Mouse (Mus musculus): ENCODE measurements at regions not wholly inside any gene's neighbourhood (a gene's known extent, or its start where the extent isn't known, plus 50 kb on each side); places are given as distances from the start of the nearest gene placed in this dataset.

DNA sequence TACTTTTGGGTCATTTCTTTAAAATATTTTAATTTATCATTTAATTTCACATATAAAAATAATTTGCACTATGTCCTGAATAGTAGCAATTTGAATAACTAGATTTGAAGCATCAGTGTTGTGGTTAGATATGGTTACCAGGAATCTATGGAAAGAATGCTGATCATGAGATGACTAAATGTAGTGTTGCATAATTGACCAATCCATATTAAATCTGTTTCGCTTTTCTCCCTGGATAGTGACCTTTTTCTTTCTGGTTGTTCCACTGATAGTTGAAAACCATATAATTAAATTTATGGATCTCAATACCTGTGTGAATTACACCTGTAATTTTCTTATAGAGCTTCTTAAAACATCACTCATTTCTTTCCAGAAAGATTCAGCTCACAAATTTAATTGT is 1003.7 kb downstream of the Slc22a22 start:
- no peaks in the 10 kb centered on the region for H3K27me3 ChIP-seq (ENCODE audit: control insufficient read depth, insufficient read depth, low read length)
- no peaks in the 10 kb centered on the region for H3K9me3 ChIP-seq (ENCODE audit: control insufficient read depth, low read length)
- H3K4me2 ChIP-seq (replicated peaks; ENCODE audit: low read depth) = no peak overlapping the region
- no peak for ATAC-seq (ENCODE audit: low FRiP score, low TSS enrichment)
- no peaks in the 10 kb centered on the region for H3K4me1 ChIP-seq (replicated peaks; ENCODE audit: control insufficient read depth, insufficient read depth)
- H3K4me3 ChIP-seq (ENCODE audit: low read depth, low read length) = no peak overlapping the region
- H3K27ac ChIP-seq (replicated peaks) = no peak overlapping the region
- WGBS = 88% methylated on average over 1 of the region's 1 CpGs
- no peak for TF ChIP-seq EP300 (optimal IDR thresholded peaks at IDR 0.05)
- TF ChIP-seq CTCF (IDR thresholded peaks at IDR 0.05; ENCODE audit: low read depth) = no peak
- no peak overlapping the region for H3K9ac ChIP-seq (ENCODE audit: low read length)
- H3K36me3 ChIP-seq (ENCODE audit: control insufficient read depth, insufficient read depth, low read length) = no peaks in the 10 kb centered on the region
- no peak for DNase-seq (ENCODE audit: low spot score)

DNA sequence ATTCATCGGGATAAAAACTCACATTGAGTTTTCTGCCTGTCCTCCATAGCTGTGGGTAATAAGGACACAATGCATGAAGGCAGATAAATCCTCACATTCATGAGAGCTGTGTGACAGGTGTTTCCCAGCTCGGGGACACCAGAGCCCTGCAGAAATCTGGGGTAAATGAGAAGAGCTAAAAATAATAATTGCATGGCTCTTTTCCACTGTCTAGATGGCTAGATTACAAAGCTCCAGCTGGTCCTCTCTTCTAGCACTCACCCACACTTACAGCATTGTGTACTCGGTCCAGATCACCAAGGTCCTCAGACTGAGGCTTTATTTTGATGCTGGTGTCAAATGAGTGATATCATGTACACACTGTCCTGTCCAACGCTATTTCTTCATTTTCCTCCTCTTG is 1025.5 kb downstream of the Slc22a22 start:
- H3K9ac ChIP-seq (ENCODE audit: low read length) = no peak overlapping the region
- ATAC-seq (ENCODE audit: low FRiP score, low TSS enrichment) (no peak), DNase-seq (ENCODE audit: low spot score) (no peak)
- no peak overlapping the region for H3K27ac ChIP-seq (replicated peaks)
- no peak overlapping the region for H3K4me3 ChIP-seq (ENCODE audit: low read depth, low read length)
- no peaks in the 10 kb centered on the region for H3K9me3 ChIP-seq (ENCODE audit: control insufficient read depth, low read length)
- no peaks in the 10 kb centered on the region for H3K4me1 ChIP-seq (replicated peaks; ENCODE audit: control insufficient read depth, insufficient read depth)
- H3K27me3 ChIP-seq (ENCODE audit: control insufficient read depth, insufficient read depth, low read length) = no peaks in the 10 kb centered on the region
- no peak overlapping the region for H3K4me2 ChIP-seq (replicated peaks; ENCODE audit: low read depth)
- TF ChIP-seq EP300 (optimal IDR thresholded peaks at IDR 0.05) (no peak), CTCF (IDR thresholded peaks at IDR 0.05; ENCODE audit: low read depth) (no peak)
- no peaks in the 10 kb centered on the region for H3K36me3 ChIP-seq (ENCODE audit: control insufficient read depth, insufficient read depth, low read length)
- WGBS = 57% methylated on average over 4 of the region's 4 CpGs

DNA sequence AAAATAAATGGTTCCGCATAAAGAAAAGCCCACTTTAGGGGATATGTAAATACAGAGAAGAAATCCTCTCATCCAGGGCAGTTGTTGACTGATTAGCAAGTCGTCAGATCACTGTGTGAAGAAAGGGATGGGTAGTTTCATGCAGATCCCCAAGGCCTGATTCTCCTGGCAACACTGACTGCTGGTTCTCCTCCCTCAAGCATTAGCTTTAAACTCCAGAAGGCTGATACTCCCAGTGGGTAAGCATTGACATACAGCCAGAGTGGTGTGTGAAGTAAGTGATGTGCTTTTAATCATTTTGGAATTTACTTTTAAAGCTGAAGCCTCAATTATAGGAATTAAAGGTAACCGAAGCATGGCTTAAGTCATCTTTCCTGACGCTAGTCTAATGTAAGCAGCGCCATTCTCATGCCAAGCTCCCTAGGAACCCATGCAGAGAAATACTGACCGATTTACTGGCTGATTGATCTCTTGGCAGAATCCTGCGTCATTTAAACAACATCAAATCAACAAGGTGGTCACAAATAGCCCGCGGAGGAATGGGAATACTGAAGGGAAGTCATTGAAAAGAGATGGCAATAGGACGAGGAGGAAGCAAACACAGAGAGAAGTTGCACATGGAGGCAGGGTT is 1029.3 kb downstream of the Slc22a22 start:
- no peak overlapping the region for H3K27ac ChIP-seq (replicated peaks)
- no peaks in the 10 kb centered on the region for H3K4me1 ChIP-seq (replicated peaks; ENCODE audit: control insufficient read depth, insufficient read depth)
- H3K4me2 ChIP-seq (replicated peaks; ENCODE audit: low read depth) = no peak overlapping the region
- no peaks in the 10 kb centered on the region for H3K27me3 ChIP-seq (ENCODE audit: control insufficient read depth, insufficient read depth, low read length)
- DNase-seq (ENCODE audit: low spot score) = no peak
- no peak overlapping the region for H3K4me3 ChIP-seq (ENCODE audit: low read depth, low read length)
- 67% methylated on average over 10 of the region's 10 CpGs for WGBS
- no peaks in the 10 kb centered on the region for H3K36me3 ChIP-seq (ENCODE audit: control insufficient read depth, insufficient read depth, low read length)
- H3K9ac ChIP-seq (ENCODE audit: low read length) = no peak overlapping the region
- no peak for TF ChIP-seq EP300 (optimal IDR thresholded peaks at IDR 0.05)
- no peak for TF ChIP-seq CTCF (IDR thresholded peaks at IDR 0.05; ENCODE audit: low read depth)
- ATAC-seq (ENCODE audit: low FRiP score, low TSS enrichment) = no peak
- no peaks in the 10 kb centered on the region for H3K9me3 ChIP-seq (ENCODE audit: control insufficient read depth, low read length)

DNA sequence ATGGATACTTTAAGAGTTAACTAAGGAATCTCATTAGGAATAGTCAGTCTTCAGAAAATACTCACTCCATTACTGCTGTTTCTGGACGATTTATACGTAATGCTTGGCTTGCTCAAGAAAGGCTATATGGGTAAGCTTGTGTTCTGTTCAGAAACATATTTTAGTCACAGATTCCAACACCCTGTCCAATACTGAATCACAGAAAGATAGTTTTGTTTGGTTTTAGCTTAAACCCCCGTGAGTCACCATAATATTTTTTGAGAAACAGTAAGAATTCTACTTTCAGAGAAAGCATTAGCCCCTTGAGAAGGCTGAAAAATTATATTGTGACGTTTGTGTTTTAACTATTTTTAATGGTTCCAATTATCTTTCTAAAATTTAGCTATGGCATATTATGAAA is 1037.3 kb downstream of the Slc22a22 start:
- DNase-seq (ENCODE audit: low spot score) (no peak), ATAC-seq (ENCODE audit: low FRiP score, low TSS enrichment) (no peak)
- no peak overlapping the region for H3K9ac ChIP-seq (ENCODE audit: low read length)
- no peak overlapping the region for H3K27ac ChIP-seq (replicated peaks)
- no peaks in the 10 kb centered on the region for H3K9me3 ChIP-seq (ENCODE audit: control insufficient read depth, low read length)
- H3K4me3 ChIP-seq (ENCODE audit: low read depth, low read length) = no peak overlapping the region
- H3K4me1 ChIP-seq (replicated peaks; ENCODE audit: control insufficient read depth, insufficient read depth) = no peaks in the 10 kb centered on the region
- TF ChIP-seq CTCF (IDR thresholded peaks at IDR 0.05; ENCODE audit: low read depth) (no peak), EP300 (optimal IDR thresholded peaks at IDR 0.05) (no peak)
- H3K36me3 ChIP-seq (ENCODE audit: control insufficient read depth, insufficient read depth, low read length) = no peaks in the 10 kb centered on the region
- no peaks in the 10 kb centered on the region for H3K27me3 ChIP-seq (ENCODE audit: control insufficient read depth, insufficient read depth, low read length)
- H3K4me2 ChIP-seq (replicated peaks; ENCODE audit: low read depth) = no peak overlapping the region
- 51% methylated on average over 4 of the region's 4 CpGs for WGBS

DNA sequence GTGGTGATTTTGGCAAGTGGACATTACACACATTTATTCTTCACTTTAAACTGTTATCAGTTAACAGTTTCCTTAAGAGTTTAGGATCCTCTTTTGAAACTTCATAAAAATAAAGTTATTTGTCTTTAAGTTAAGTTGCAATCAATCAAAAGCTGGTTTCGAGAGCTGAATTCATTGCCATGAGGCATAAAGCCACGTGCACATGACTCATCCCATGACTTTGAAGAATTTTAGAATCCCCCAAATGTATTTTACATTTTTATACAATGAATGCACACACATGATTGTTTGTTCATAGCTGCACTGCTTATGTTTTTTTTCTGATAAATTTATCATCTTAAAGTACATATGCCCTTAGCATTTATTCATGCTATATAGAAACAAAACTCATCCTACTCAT is 1039.1 kb downstream of the Slc22a22 start:
- H3K9ac ChIP-seq (ENCODE audit: low read length) = no peak overlapping the region
- DNase-seq (ENCODE audit: low spot score) (no peak), ATAC-seq (ENCODE audit: low FRiP score, low TSS enrichment) (no peak)
- WGBS = 52% methylated on average over 2 of the region's 2 CpGs
- no peaks in the 10 kb centered on the region for H3K9me3 ChIP-seq (ENCODE audit: control insufficient read depth, low read length)
- H3K27ac ChIP-seq (replicated peaks) = no peak overlapping the region
- H3K36me3 ChIP-seq (ENCODE audit: control insufficient read depth, insufficient read depth, low read length) = no peaks in the 10 kb centered on the region
- no peak overlapping the region for H3K4me3 ChIP-seq (ENCODE audit: low read depth, low read length)
- TF ChIP-seq EP300 (optimal IDR thresholded peaks at IDR 0.05) = no peak
- TF ChIP-seq CTCF (IDR thresholded peaks at IDR 0.05; ENCODE audit: low read depth) = no peak
- no peaks in the 10 kb centered on the region for H3K27me3 ChIP-seq (ENCODE audit: control insufficient read depth, insufficient read depth, low read length)
- H3K4me1 ChIP-seq (replicated peaks; ENCODE audit: control insufficient read depth, insufficient read depth) = no peaks in the 10 kb centered on the region
- no peak overlapping the region for H3K4me2 ChIP-seq (replicated peaks; ENCODE audit: low read depth)

DNA sequence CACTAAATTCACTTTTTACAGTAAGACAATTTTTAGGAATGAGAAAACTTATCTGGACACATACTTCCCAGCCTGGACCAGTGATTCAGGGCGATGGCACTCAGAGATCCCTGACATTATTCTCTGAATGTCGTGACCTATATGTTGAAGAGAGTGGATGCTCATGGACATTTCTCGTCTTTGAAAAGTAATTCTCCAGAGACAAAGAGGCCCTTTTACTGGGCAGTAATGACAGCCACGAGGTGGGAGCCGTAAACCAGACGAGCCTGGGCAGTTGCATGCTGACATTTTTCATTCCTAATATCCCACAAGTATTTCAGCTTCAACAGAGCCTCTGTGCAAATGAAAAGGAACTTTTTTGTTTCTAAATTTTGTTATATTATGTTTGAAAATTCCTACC is 1041.3 kb downstream of the Slc22a22 start:
- no peak for ATAC-seq (ENCODE audit: low FRiP score, low TSS enrichment)
- H3K27me3 ChIP-seq (ENCODE audit: control insufficient read depth, insufficient read depth, low read length) = no peaks in the 10 kb centered on the region

More for the DNA sequence above, 1041.3 kb downstream of the Slc22a22 start:
- H3K4me3 ChIP-seq (ENCODE audit: low read depth, low read length) = no peak overlapping the region
- no peak overlapping the region for H3K27ac ChIP-seq (replicated peaks)
- H3K9ac ChIP-seq (ENCODE audit: low read length) = no peak overlapping the region
- no peak for DNase-seq (ENCODE audit: low spot score)
- H3K9me3 ChIP-seq (ENCODE audit: control insufficient read depth, low read length) = no peaks in the 10 kb centered on the region
- H3K4me1 ChIP-seq (replicated peaks; ENCODE audit: control insufficient read depth, insufficient read depth) = no peaks in the 10 kb centered on the region
- no peaks in the 10 kb centered on the region for H3K36me3 ChIP-seq (ENCODE audit: control insufficient read depth, insufficient read depth, low read length)
- no peak overlapping the region for H3K4me2 ChIP-seq (replicated peaks; ENCODE audit: low read depth)
- 59% methylated on average over 6 of the region's 6 CpGs for WGBS
- TF ChIP-seq CTCF (IDR thresholded peaks at IDR 0.05; ENCODE audit: low read depth) (no peak), EP300 (optimal IDR thresholded peaks at IDR 0.05) (no peak)

All from stomach, postnatal 0 days (tissue).